Mouse (Mus musculus) heart, embryonic 10.5 days (tissue): Measurements from ENCODE around the gene Vars. TPM values are rescaled to one million over a fixed set of nuclear protein-coding genes. Genes with fewer than 3 reads are reported as not detected.
"Not testable (repeated sequence)": the region's sequence is repeated elsewhere in the genome, so short reads cannot be mapped to it uniquely, and the experiment has no call there.

Experiments
- DNase-seq: peaks from one replicate; pipeline ENCODE4 v3.0.0-alpha.2; 2017; ENCODE audit warnings: low spot score
- H3K27ac ChIP-seq: fragments of 300-500 bp; sonication (generic); 2 replicates; pipeline ENCODE4 v1.5.1; 2016; ENCODE audit warnings: mild to moderate bottlenecking
- H3K27me3 ChIP-seq: fragments of 300-500 bp; sonication (generic); 2 replicates; pipeline ENCODE4 v1.6.1; 2016; ENCODE audit warnings: mild to moderate bottlenecking; ENCODE audit not compliant: poor library complexity, insufficient read depth, severe bottlenecking
- H3K36me3 ChIP-seq: fragments of 300-500 bp; sonication (generic); 2 replicates; pipeline ENCODE4 v1.6.1; 2016; ENCODE audit warnings: mild to moderate bottlenecking, moderate library complexity
- H3K4me1 ChIP-seq: fragments of 300-500 bp; sonication (generic); 2 replicates; pipeline ENCODE4 v1.6.1; 2016; ENCODE audit warnings: mild to moderate bottlenecking
- H3K4me3 ChIP-seq: fragments of 300-500 bp; sonication (generic); 2 replicates; pipeline ENCODE4 v1.5.1; 2016; ENCODE audit warnings: mild to moderate bottlenecking, moderate library complexity
- H3K9me3 ChIP-seq: fragments of 300-500 bp; sonication (generic); 2 replicates; pipeline ENCODE4 v1.6.1; 2016; ENCODE audit warnings: mild to moderate bottlenecking, moderate library complexity
- WGBS: fragments of 180-500 bp; shearing (Covaris S2); methylation state at CpG from one replicate; pipeline ENCODE4 v1.1.7; 2016; 5-methylcytosine and 5-hydroxymethylcytosine counted together
- polyA plus RNA-seq: library from polyadenylated mRNA; unstranded; fragments of >200 nt; fragmentation: Nextera tagmentation; extraction: Ambion mirVana; gene quantifications from 2 replicates; pipeline ENCODE4 v1.2.1, GENCODE M21; 2016

Gene Vars
- polyA plus RNA-seq, 1 experiment from 2014 or later: 166 TPM

DNA sequence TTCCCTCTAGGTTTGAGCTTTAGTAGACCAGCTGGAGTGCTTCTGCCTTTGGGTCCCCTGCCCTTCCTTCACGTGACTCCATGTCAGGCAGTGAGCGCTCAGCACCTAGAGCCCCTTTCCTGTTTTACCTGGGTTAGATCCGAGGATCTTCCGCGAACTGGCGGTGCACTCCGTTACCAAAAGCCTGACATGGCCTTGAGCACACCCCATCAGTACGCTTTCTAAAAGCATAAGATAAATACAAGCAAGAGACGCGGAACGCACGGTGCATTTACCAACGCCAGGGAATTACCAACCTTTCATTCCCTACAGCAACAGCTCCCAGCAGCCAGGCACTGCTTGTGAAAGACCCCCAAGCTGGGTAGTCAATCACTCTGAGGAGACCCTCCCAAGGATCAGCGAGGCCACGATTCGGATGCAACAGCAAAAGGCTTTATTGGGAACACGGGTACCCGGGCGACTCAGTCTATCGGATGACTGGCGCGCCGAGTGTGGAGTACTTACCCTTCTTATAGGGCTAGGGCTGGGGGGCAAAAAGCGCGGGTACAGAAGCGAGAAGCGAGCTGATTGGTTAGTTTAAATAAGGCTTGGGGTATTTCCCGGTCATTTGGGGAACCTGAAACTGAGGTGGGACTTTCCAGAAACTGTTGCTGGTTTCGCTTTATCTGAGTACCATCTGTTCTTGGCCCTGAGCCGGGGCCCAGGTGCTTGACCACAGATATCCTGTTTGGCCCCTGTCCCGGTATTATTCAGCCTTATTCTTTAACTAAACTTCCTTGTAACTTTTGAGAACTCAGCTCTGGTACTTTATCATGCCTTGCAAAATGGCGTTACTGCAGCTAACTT is 693 bp upstream of the Vars start:
- 24% methylated on average over 29 of the region's 32 CpGs for WGBS
- not testable (repeated sequence) for H3K27me3 ChIP-seq, H3K9me3 ChIP-seq, DNase-seq
- peaks cover 33% of the 10 kb centered on the region for H3K36me3 ChIP-seq
- peak overlapping the region; percentile 75 for H3K4me3 ChIP-seq
- H3K27ac ChIP-seq: peak overlapping the region; percentile 98
- H3K4me1 ChIP-seq: peaks cover 50% of the 10 kb centered on the region

DNA sequence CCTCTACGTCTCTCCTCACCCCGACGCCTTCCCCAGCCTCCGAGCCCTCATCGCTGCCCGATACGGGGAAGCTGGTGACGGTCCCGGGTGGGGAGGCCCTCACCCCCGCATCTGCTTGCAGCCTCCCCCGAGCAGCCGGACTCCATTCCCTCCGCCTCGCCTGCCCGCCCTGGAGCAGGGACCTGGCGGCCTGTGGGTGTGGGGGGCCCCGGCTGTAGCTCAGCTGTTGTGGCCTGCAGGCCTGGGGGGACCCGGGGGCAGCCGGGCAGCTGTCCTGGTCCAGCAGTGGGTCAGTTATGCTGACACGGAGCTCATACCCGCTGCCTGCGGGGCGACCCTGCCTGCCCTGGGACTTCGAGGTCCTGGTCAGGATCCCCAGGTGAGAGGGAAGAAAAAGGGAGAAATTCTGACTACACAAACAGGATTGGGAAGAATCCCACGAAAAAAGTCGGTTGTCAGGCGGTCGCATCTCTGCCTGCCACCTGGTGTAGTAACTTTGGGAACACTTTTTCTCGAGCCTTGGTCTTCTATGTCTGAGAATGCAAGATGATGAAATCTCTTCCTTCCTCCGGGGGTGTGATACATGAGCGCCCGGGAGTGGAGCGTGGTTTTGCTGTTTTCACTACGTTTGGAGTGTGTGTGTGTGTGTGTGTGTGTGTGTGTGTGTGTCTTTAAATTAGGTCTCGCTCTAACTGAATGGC is 815 bp downstream of the Vars start:
- Histone ChIP-seq H3K4me3 (peak overlapping the region; percentile 75), H3K9me3 (no peaks in the 10 kb centered on the region), H3K36me3 (peaks cover 41% of the 10 kb centered on the region), H3K27me3 (no peaks in the 10 kb centered on the region), H3K27ac (peak overlapping the region; percentile 98), H3K4me1 (peaks cover 50% of the 10 kb centered on the region)
- under 1% methylated on average over 35 of the region's 35 CpGs for WGBS
- no peak for DNase-seq

DNA sequence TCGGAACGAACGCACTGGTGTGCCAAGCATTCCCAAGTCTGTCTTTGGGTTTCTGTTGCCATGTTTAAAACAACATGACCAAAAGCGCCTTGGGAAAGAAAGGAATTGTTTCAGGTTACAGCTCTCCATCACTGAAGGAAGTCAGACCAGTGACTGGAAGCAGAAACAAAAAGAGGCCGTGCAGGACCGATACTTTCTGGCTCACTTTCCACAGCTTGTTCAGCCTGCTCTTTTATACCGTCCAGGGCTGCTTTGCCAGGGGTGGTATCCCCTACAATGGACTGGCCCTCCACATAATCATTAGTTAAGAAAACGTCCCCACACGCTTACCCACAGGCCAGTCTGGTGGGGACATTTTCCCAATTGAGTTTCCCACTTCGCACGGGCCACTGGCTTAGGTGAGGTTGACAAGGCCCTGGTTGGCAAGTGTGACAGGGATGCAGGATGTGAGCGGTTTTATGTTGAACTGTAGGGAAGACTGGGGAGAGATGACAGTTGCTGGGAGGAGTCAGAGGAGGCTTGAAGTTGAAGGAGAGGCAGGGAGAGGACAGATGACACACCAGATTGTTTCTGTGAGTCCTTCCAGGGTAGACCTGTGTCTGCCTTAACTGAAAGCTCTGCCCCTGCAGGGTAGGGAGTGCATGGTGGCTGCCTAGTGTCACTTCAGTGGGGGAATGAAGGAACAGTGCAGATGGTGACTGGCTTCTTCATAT is 1.5 kb downstream of the Vars start:
- WGBS: 14% methylated on average over 12 of the region's 12 CpGs
- Histone ChIP-seq H3K36me3 (peaks cover 49% of the 10 kb centered on the region), H3K27ac (peak overlapping the region; percentile 98), H3K4me1 (peaks cover 50% of the 10 kb centered on the region), H3K27me3 (no peaks in the 10 kb centered on the region), H3K4me3 (peak overlapping the region; percentile 75), H3K9me3 (no peaks in the 10 kb centered on the region)
- DNase-seq: no peak

DNA sequence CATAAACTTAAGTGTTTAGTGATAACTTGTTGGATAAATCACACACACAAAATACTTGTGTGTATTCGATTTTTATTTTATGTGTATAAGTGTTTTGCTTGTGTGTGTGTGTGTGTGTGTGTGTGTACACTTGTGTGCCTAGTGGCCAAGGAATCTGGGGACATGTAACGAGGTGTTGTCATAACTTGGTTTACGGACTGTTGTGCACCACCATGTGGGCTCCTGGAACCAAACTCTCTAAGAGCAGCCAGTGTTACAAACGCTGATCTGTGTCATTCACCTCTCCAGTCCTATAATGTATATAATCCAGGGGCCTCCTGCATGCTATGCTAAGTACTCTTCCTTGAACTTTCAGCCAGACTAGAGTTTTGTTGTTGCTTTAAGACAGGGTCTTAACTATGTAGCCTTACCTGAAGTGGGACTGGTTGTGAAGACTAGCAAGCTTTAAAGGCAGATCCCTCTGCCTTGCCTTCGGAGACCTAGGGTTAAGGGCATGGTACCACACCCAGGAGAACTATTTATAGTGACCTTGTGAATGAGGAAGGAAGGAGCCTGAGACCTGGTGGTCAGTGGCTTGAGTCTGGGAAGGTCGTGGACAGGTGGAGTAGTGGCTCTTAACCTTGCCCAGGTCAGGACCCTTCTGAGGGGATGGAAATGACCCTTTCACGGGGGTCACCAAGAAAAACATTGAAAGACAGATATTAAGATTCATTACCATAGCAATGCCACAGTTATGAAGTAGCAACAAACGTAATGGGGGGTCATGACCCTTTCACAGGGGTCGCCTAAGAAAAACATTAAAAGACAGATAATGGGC is 2.4 kb downstream of the Vars start:
- peaks cover 49% of the 10 kb centered on the region for H3K4me1 ChIP-seq
- H3K36me3 ChIP-seq: peaks cover 51% of the 10 kb centered on the region
- H3K9me3 ChIP-seq: no peaks in the 10 kb centered on the region
- no peaks in the 10 kb centered on the region for H3K27me3 ChIP-seq
- H3K4me3 ChIP-seq: peak overlapping the region; percentile 75
- DNase-seq: no peak
- peak overlapping the region; percentile 98; the same call in 1 of the 2 replicates for H3K27ac ChIP-seq
- 62% methylated on average over 9 of the region's 9 CpGs for WGBS

DNA sequence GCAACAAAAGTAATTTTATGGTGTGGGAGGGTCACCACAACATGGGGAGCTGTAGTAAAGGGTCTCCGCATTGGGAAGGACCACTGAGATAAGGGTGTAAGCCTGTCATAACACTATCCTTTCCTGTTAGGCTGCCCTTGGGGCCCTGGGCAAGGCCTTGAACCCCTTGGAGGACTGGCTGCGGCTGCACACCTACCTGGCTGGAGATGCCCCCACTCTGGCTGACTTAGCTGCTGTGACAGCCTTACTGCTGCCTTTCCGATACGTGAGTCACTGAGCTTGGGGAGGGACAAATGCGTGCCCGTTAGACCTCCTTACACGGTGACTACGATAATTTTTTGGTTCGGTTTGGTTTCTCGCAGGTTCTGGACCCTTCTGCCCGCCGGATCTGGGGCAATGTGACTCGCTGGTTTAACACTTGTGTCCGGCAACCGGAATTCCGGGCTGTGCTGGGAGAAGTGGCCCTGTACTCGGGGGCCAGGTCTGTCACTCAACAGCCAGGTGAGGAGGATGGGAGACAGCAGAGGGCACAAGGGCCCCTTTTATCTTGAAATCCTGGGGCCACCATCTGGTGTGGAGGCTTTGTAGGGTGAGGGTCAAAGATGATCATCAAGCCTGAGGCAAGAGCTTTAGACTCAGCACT is 3.4 kb downstream of the Vars start:
- 0 out of 2 replicates have a peak overlapping the region, but pooled peaks have one; percentile 10 for H3K4me3 ChIP-seq

DNA sequence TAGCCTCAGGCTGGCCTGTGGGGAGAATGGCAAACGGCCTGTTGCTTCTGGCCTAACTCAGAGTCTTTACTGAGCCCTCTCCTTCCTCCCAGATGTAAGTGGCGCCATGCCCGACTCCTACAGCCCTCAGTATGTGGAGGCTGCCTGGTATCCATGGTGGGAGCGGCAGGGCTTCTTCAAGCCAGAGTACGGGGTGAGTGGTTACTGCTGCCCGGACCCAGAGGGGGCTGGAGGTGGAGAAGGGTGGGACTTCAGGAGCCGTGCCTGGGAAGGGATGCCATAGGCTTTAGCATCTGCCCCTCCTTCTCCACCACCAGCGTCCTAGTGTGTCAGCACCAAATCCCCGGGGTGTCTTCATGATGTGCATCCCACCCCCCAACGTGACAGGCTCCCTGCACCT is 4.4 kb downstream of the Vars start:
- no peak for DNase-seq
- no peaks in the 10 kb centered on the region for H3K9me3 ChIP-seq
- peaks cover 60% of the 10 kb centered on the region for H3K36me3 ChIP-seq
- H3K27me3 ChIP-seq: no peaks in the 10 kb centered on the region
- WGBS: 93% methylated on average over 10 of the region's 10 CpGs
- H3K27ac ChIP-seq: no peak overlapping the region
- H3K4me3 ChIP-seq: no peak overlapping the region
- H3K4me1 ChIP-seq: peaks cover 30% of the 10 kb centered on the region

More for the DNA sequence above, 3.4 kb downstream of the Vars start:
- 94% methylated on average over 17 of the region's 17 CpGs for WGBS
- peaks cover 39% of the 10 kb centered on the region for H3K4me1 ChIP-seq
- H3K9me3 ChIP-seq: no peaks in the 10 kb centered on the region
- H3K36me3 ChIP-seq: peaks cover 51% of the 10 kb centered on the region
- no peak for DNase-seq
- H3K27ac ChIP-seq: no peak overlapping the region
- H3K27me3 ChIP-seq: no peaks in the 10 kb centered on the region

DNA sequence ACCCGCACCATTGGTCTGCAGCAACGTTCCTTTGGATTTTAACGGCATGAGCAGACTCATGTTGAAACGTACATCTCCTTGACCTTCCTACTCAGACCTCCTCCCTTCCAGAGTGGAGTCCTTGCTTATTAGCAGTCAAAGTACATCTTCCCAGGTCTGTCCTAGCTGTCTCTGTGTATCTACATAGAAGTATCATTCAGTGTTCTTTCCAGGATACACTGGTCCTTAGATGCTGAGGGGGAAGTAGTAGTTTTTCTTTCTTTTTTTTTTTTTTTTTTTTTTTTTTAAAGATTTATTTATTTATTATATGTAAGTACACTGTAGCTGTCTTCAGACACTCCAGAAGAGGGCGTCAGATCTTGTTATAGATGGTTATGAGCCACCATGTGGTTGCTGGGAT is 5.1 kb downstream of the Vars start:
- H3K36me3 ChIP-seq: peaks cover 68% of the 10 kb centered on the region

DNA sequence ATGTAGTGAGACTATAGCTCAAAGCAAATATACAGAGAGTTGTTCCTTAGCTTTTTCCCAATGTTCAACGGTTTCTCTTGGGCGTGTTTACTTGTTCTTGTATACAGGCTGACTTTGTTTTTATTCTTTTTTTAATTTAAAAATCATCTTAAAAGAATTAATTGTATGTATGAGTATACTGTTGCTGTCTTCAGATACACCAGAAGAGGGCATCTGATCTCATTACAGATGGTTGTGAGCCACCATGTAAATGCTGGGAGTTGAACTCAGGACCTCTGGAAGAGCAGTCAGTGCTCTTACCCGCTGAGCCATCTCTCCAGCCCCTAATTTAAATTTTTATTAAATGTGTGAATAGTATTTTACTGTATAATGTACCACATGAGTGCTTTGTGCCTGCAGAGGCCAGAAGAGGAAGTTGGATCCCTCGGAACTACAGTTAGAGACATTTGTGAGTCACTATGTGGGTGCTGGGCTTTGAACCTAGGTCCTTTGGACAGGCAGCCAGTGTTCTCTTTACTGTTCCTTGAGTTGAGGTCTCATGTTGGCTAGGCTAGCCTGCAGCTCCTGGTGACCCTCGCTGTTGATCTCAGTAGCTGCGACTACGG is 6.7 kb downstream of the Vars start:
- Histone ChIP-seq H3K36me3 (peaks cover 84% of the 10 kb centered on the region), H3K9me3 (no peaks in the 10 kb centered on the region), H3K4me3 (no peak overlapping the region), H3K27ac (no peak overlapping the region), H3K4me1 (peaks cover 16% of the 10 kb centered on the region), H3K27me3 (no peaks in the 10 kb centered on the region)
- no peak for DNase-seq
- WGBS: 94% methylated on average over 7 of the region's 7 CpGs

More for the DNA sequence above, 5.1 kb downstream of the Vars start:
- DNase-seq, H3K27ac ChIP-seq, H3K27me3 ChIP-seq, H3K4me3 ChIP-seq, H3K9me3 ChIP-seq: not testable (repeated sequence)
- WGBS: 90% methylated on average over 5 of the region's 5 CpGs
- peaks cover 27% of the 10 kb centered on the region for H3K4me1 ChIP-seq

DNA sequence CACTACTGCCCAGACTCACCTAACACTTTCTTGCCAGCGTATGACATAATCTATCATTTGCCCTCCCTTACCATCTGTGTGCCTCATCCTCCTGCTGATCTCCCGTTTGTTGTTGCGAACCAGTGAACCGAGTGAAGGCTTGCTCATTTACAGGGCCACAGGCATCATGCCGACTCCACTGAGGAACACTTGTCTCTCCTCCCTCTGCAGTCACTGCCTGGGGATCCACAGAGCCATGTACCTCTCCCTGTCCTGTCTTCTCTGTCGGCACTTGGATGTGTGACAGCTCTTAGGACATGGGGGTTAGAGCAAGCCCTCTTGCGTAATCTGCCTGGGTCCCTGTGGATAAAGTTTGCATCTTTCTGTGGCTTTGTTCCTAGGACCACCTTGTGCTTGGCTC is 8.8 kb downstream of the Vars start:
- Histone ChIP-seq H3K4me3 (peak overlapping the region; percentile 9; the same call in 1 of the 2 replicates), H3K4me1 (no peaks in the 10 kb centered on the region; the same call in 1 of the 2 replicates), H3K27me3 (no peaks in the 10 kb centered on the region), H3K36me3 (peaks cover 97% of the 10 kb centered on the region), H3K9me3 (no peaks in the 10 kb centered on the region), H3K27ac (no peak overlapping the region)
- DNase-seq: no peak
- 90% methylated on average over 7 of the region's 7 CpGs for WGBS

DNA sequence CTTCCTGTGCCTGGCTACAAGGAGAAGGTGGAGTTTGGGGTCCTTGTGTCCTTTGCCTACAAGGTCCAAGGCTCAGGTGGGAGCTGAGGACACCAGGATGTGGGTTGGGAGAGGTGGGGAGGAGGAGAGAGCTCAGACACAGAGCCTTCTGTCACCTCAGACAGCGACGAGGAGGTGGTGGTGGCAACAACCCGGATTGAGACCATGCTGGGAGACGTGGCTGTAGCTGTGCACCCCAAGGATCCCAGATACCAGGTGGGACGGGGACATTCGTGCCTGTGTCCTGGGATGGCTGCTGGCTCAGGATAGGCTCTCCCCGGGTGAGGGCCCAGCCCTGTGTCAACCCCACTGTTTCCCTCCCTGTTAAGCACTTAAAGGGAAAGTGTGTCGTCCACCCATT is 10.7 kb downstream of the Vars start:
- Histone ChIP-seq H3K4me1 (peaks cover 9% of the 10 kb centered on the region), H3K9me3 (no peaks in the 10 kb centered on the region), H3K27ac (no peak overlapping the region), H3K36me3 (peaks cover 99% of the 10 kb centered on the region), H3K4me3 (no peak overlapping the region), H3K27me3 (no peaks in the 10 kb centered on the region)
- 89% methylated on average over 8 of the region's 8 CpGs for WGBS
- DNase-seq: no peak

DNA sequence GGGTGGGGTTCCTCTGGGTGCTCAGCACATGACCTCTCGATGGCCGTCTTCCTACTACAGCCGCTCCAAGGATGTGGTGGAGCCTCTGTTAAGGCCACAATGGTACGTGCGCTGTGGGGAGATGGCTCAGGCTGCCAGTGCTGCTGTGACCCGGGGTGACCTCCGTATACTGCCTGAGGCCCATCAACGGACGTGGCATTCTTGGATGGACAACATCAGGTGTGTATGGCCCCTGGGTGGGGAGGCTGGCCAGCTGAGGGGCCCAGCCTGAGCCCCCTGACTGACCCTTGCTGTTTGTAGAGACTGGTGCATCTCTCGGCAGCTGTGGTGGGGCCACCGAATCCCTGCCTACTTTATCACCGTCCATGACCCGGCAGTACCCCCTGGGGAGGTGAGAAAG is 11.6 kb downstream of the Vars start:
- 79% methylated on average over 13 of the region's 13 CpGs for WGBS
- DNase-seq: no peak

More for the DNA sequence above, 11.6 kb downstream of the Vars start:
- no peaks in the 10 kb centered on the region for H3K9me3 ChIP-seq
- no peak overlapping the region for H3K27ac ChIP-seq
- H3K36me3 ChIP-seq: peaks cover 99% of the 10 kb centered on the region
- H3K27me3 ChIP-seq: no peaks in the 10 kb centered on the region
- H3K4me3 ChIP-seq: 0 out of 2 replicates have a peak overlapping the region, but pooled peaks have one; percentile 2
- peaks cover 15% of the 10 kb centered on the region for H3K4me1 ChIP-seq
